Mouse (Mus musculus): ENCODE measurements around the gene Sgcb.
"Not testable (repeated sequence)": the region's sequence is repeated elsewhere in the genome, so short reads cannot be mapped to it uniquely, and the experiment has no call there.

Sgcb gene

GRCm38 (mm10) chr5:73633141-73633540, 14.4 kb downstream of the Sgcb start:
- no peak for DNase-seq (ENCODE audit: low spot score)

GRCm38 (mm10) chr5:73632291-73632690, 15.3 kb downstream of the Sgcb start, which contains the start of gene Lrrc66:
TSS of gene Lrrc66 (minus strand) at chr5:73632526.
- DNase-seq (ENCODE audit: low spot score), result no peak

GRCm38 (mm10) chr5:73631001-73631558, 16.5 kb downstream of the Sgcb start:
- no peak for DNase-seq (ENCODE audit: low spot score)

GRCm38 (mm10) chr5:73630141-73630540, 17.4 kb downstream of the Sgcb start:
- DNase-seq (ENCODE audit: low spot score), result no peak

- DNase-seq (ENCODE audit: low spot score), result no peak
Observed at GRCm38 (mm10) chr5:73627991-73628390, 19.6 kb downstream of the Sgcb start.

GRCm38 (mm10) chr5:73627559-73627958, 20.0 kb downstream of the Sgcb start:
- no peak for DNase-seq (ENCODE audit: low spot score)

- no peak for DNase-seq (ENCODE audit: low spot score)
Observed at GRCm38 (mm10) chr5:73626842-73627241, 20.7 kb downstream of the Sgcb start.

- no peak for DNase-seq (ENCODE audit: low spot score)
Observed at GRCm38 (mm10) chr5:73625505-73625904, 22.1 kb downstream of the Sgcb start.

- no peak for DNase-seq (ENCODE audit: low spot score)
Observed at GRCm38 (mm10) chr5:73618969-73619368, 28.6 kb downstream of the Sgcb start.

- no peak for DNase-seq (ENCODE audit: low spot score)
Observed at GRCm38 (mm10) chr5:73615211-73615610, 32.4 kb downstream of the Sgcb start.

- no peak for DNase-seq (ENCODE audit: low spot score)
Observed at GRCm38 (mm10) chr5:73613296-73613695, 34.3 kb downstream of the Sgcb start.

- no peak for DNase-seq (ENCODE audit: low spot score)
Observed at GRCm38 (mm10) chr5:73611071-73611470, 36.5 kb downstream of the Sgcb start.

GRCm38 (mm10) chr5:73604964-73605363, 42.6 kb downstream of the Sgcb start:
- DNase-seq (ENCODE audit: low spot score), result no peak

- no peak for DNase-seq (ENCODE audit: low spot score)
Observed at GRCm38 (mm10) chr5:73604542-73604941, 43.0 kb downstream of the Sgcb start.

GRCm38 (mm10) chr5:73602865-73603264, 44.7 kb downstream of the Sgcb start:
- DNase-seq (ENCODE audit: low spot score), result no peak

GRCm38 (mm10) chr5:73601361-73601763, 46.2 kb downstream of the Sgcb start:
- no peak for DNase-seq (ENCODE audit: low spot score)

- no peak for DNase-seq (ENCODE audit: low spot score)
Observed at GRCm38 (mm10) chr5:73599991-73600390, 47.6 kb downstream of the Sgcb start.

- DNase-seq (ENCODE audit: low spot score), result no peak
Observed at GRCm38 (mm10) chr5:73598943-73599695, 48.5 kb downstream of the Sgcb start.

- no peak for DNase-seq (ENCODE audit: low spot score)
Observed at GRCm38 (mm10) chr5:73587119-73587518, 60.5 kb downstream of the Sgcb start.

GRCm38 (mm10) chr5:73586597-73586996, 61.0 kb downstream of the Sgcb start:
- DNase-seq (ENCODE audit: low spot score), result no peak

- no peak for DNase-seq (ENCODE audit: low spot score)
Observed at GRCm38 (mm10) chr5:73585212-73586115, 62.1 kb downstream of the Sgcb start.

GRCm38 (mm10) chr5:73584011-73584410, 63.6 kb downstream of the Sgcb start:
- DNase-seq (ENCODE audit: low spot score), result not testable (repeated sequence)

Data from spleen, adult 12 weeks (tissue).